Mouse (Mus musculus) erythroblast, embryonic 14.5 days (primary cell): ENCODE data around the gene Ccdc171.

Source experiments
- GATA1 ChIP-seq: IDR thresholded peaks from 2 replicates; pipeline ENCODE4 v1.6.1; 2012; ENCODE audit warnings: low read length, inconsistent platforms, mixed read lengths
- TAL1 ChIP-seq: IDR thresholded peaks from 3 replicates; pipeline ENCODE4 v1.6.1; 2012; ENCODE audit warnings: low read length, inconsistent platforms, mixed read lengths

DNA sequence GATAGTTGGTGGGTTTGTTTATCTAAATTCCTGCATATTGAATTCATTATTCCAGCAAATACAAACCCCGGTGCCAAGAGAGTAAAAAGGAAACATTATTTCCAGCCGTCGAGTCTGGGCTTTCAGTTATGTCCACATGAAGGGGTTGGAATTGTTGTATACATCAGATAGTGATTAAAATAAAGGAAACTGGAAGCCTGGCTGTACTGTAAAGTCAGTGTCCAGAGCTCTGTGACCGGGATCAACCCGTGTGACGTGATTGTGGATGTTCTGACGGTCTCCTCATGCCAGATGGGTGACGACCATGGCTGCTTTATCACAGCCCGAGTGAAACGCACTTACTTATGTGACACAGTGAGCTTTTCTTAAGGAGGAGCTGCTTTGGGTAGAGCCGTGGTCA is 134.1 kb downstream of the Ccdc171 start:
- no peak for TF ChIP-seq GATA1
- no peak for TF ChIP-seq TAL1
